Mouse (Mus musculus) heart, embryonic 14.5 days (tissue): ENCODE data around the gene Gm9112. TPM values are rescaled to one million over a fixed set of nuclear protein-coding genes. Genes with fewer than 3 reads are reported as not detected.
"Not testable (repeated sequence)": the region's sequence is repeated elsewhere in the genome, so short reads cannot be mapped to it uniquely, and the experiment has no call there.

Source experiments
- ATAC-seq: fragments of 200-750 bp; cut with Nextera tagmentation; 2 replicates; pipeline ENCODE4 v1.8.0; 2017; ENCODE audit warnings: low read depth, moderate TSS enrichment; ENCODE audit not compliant: insufficient number of reproducible peaks, insufficient read depth, low FRiP score
- H3K27ac ChIP-seq, 2 experiments: fragments of 200-500 bp in 1 of 2; fragments of 300-500 bp in 1 of 2; sonication (generic) in 1 of 2; replicated peaks in 1 of 2; 2 replicates each; pipeline ENCODE4 v1.5.1; 2012 to 2014; ENCODE audit warnings: low read depth in 2 of 2, low read length in 2 of 2, control low read depth in 1 of 2, mild to moderate bottlenecking in 1 of 2, mixed read lengths in 1 of 2; ENCODE audit not compliant: control insufficient read depth in 1 of 2, insufficient read depth in 1 of 2
- H3K27me3 ChIP-seq: fragments of 300-500 bp; sonication (generic); 2 replicates; pipeline ENCODE4 v1.6.1; 2014; ENCODE audit warnings: mild to moderate bottlenecking, low read length, control low read depth; ENCODE audit not compliant: control insufficient read depth, insufficient read depth
- H3K36me3 ChIP-seq: fragments of 300-500 bp; sonication (generic); 2 replicates; pipeline ENCODE4 v1.6.1; 2014; ENCODE audit warnings: mild to moderate bottlenecking, control low read depth, low read length, mixed read lengths; ENCODE audit not compliant: control insufficient read depth, insufficient read depth
- H3K4me1 ChIP-seq, 2 experiments: fragments of 200-500 bp in 1 of 2; fragments of 300-500 bp in 1 of 2; sonication (generic) in 1 of 2; 2 replicates each; pipeline ENCODE4 v1.6.1; 2012 to 2014; ENCODE audit warnings: low read length in 2 of 2, control low read depth in 1 of 2, mixed read lengths in 1 of 2; ENCODE audit not compliant: control insufficient read depth in 2 of 2, insufficient read depth in 2 of 2
- H3K4me2 ChIP-seq: fragments of 300-500 bp; sonication (generic); 2 replicates; pipeline ENCODE4 v1.6.1; 2014; ENCODE audit warnings: mild to moderate bottlenecking, low read length
- H3K4me3 ChIP-seq, 2 experiments: fragments of 200-500 bp in 1 of 2; fragments of 300-500 bp in 1 of 2; sonication (generic) in 1 of 2; 2 replicates each; pipeline ENCODE4 v1.5.1; 2012 to 2014; ENCODE audit warnings: low read length in 2 of 2, mild to moderate bottlenecking in 2 of 2, control low read depth in 1 of 2, low read depth in 1 of 2, moderate library complexity in 1 of 2; ENCODE audit not compliant: control insufficient read depth in 1 of 2, insufficient read depth in 1 of 2
- H3K9ac ChIP-seq: fragments of 300-500 bp; sonication (generic); 2 replicates; pipeline ENCODE4 v1.6.1; 2014; ENCODE audit warnings: mild to moderate bottlenecking, low read length
- H3K9me3 ChIP-seq: fragments of 300-500 bp; sonication (generic); 2 replicates; pipeline ENCODE4 v1.6.1; 2016; ENCODE audit warnings: low read length, control low read depth; ENCODE audit not compliant: control insufficient read depth
- WGBS: fragments of 180-500 bp; shearing (Covaris S2); extraction: QIAGEN DNeasy Blood & Tissue Kit; methylation state at CpG from one replicate; pipeline ENCODE4 v1.1.7; 2014; 5-methylcytosine and 5-hydroxymethylcytosine counted together
- polyA plus RNA-seq: library from polyadenylated mRNA; unstranded; fragments of >200 nt; fragmentation: Nextera tagmentation; extraction: Ambion mirVana; gene quantifications from 2 replicates; pipeline ENCODE4 v1.2.1, GENCODE M21; 2014

The Gm9112 gene
- polyA plus RNA-seq = not detected in 2 replicates

GRCm38 (mm10) chrX:102707535-102707934 is at the start of gene Gm9112, which contains the start of gene Dmrtc1b:
TSS of gene Gm9112 (minus strand) at chrX:102707635.
TSS of gene Dmrtc1b (plus strand) at chrX:102707865.
- not testable (repeated sequence) for H3K9me3 ChIP-seq, ATAC-seq

DNA sequence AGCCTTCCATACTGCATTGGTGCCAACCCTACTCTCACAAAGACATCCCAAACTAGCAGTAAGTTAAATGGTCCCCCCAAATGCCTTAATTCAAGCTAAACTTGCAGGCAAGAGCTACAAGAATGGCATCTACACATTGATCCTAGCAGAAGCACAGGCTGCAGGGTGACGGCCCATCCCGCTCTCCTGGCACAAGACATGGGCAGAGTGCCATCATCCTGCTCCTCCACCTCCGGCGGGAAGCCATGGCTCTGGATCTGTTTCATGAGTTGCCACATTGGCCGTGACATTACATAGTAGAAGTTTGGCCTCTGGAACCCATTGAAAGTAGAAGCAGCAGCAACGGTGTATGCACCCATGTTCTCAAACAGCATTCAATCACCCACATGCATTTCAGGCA is 16.8 kb upstream of the Gm9112 start:
- H3K36me3 ChIP-seq, ATAC-seq, H3K9me3 ChIP-seq, H3K4me2 ChIP-seq, H3K4me3 ChIP-seq, H3K27ac ChIP-seq, H3K27me3 ChIP-seq, H3K9ac ChIP-seq, H3K4me1 ChIP-seq: not testable (repeated sequence)
- 84% methylated on average over 6 of the region's 6 CpGs for WGBS

More at GRCm38 (mm10) chrX:102707535-102707934, at the start of gene Gm9112, which contains the start of gene Dmrtc1b:
- H3K27ac ChIP-seq, H3K4me2 ChIP-seq, H3K4me3 ChIP-seq, H3K4me1 ChIP-seq, H3K27me3 ChIP-seq, H3K9ac ChIP-seq, H3K36me3 ChIP-seq: not testable (repeated sequence)
- WGBS = 81% methylated on average over 7 of the region's 10 CpGs

DNA sequence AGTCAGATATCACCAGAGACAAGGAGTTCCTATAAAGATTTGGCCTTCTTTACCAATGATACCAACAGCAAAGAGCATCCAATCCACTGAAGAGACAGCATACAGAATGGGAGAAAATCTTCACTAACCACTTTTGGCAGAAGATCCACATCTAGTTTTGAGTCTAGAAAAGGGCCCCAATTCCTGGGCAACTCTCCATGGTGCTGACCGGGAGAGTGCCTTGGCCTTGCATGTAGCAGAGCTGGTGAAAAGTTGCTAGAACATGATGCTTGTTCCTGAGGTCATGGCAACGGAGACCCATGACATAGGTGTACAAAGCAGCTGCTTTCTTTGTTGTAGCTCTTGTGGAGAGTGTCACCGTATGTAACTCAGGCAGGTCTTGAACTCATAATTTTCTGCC is 6.8 kb downstream of the Gm9112 start:
- H3K4me1 ChIP-seq, H3K27ac ChIP-seq, H3K4me3 ChIP-seq, H3K27me3 ChIP-seq, H3K9ac ChIP-seq, H3K4me2 ChIP-seq, H3K9me3 ChIP-seq, ATAC-seq, H3K36me3 ChIP-seq: not testable (repeated sequence)
- WGBS = 59% methylated on average over 3 of the region's 3 CpGs

DNA sequence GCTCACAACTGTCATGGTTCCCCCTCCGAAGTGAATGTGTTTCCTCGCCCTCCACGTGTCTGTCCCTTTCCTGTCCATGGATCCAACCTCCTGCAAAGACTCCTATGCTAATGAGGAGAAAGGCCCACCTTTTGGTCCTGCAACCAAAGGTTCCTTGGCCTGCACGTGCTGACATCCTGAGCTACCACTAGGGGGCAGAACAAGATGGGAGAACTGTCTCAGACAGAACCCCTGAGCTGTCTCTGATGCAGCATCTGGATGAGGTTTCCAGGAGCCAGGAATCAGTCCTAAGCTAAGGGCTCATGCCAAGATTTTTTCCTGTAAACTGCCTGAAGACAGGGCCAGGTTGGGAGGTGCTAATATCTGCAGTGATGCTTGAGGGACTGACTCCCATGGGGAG is 18.2 kb downstream of the Gm9112 start:
- not testable (repeated sequence) for H3K27me3 ChIP-seq, H3K4me3 ChIP-seq, H3K4me1 ChIP-seq, H3K4me2 ChIP-seq, H3K36me3 ChIP-seq, H3K9ac ChIP-seq, H3K9me3 ChIP-seq, ATAC-seq, H3K27ac ChIP-seq
- 19% methylated on average over 4 of the region's 4 CpGs for WGBS

GRCm38 (mm10) chrX:102686872-102687271 is 20.6 kb downstream of the Gm9112 start, which contains the start of gene Gm3880:
TSS of gene Gm3880 (minus strand) at chrX:102686972.
- H3K4me1 ChIP-seq, H3K36me3 ChIP-seq, H3K9ac ChIP-seq, H3K27me3 ChIP-seq, H3K4me2 ChIP-seq, H3K4me3 ChIP-seq, H3K27ac ChIP-seq, H3K9me3 ChIP-seq, ATAC-seq: not testable (repeated sequence)
- 79% methylated on average over 5 of the region's 5 CpGs for WGBS

GRCm38 (mm10) chrX:102684706-102685105 is 22.7 kb downstream of the Gm9112 start:
- H3K36me3 ChIP-seq, H3K27ac ChIP-seq, H3K9me3 ChIP-seq, H3K4me1 ChIP-seq, ATAC-seq, H3K4me3 ChIP-seq, H3K27me3 ChIP-seq, H3K9ac ChIP-seq, H3K4me2 ChIP-seq: not testable (repeated sequence)
- WGBS = 55% methylated on average over 3 of the region's 3 CpGs

- no peak for ATAC-seq
- no peaks in the 10 kb centered on the region for H3K4me1 ChIP-seq
- H3K4me3 ChIP-seq = no peak overlapping the region
- 73% methylated on average over 2 of the region's 2 CpGs for WGBS
- no peak overlapping the region for H3K4me2 ChIP-seq
- no peaks in the 10 kb centered on the region for H3K27me3 ChIP-seq
- H3K9ac ChIP-seq = no peak overlapping the region
- no peaks in the 10 kb centered on the region for H3K9me3 ChIP-seq
- no peak overlapping the region for H3K27ac ChIP-seq
- H3K36me3 ChIP-seq = no peaks in the 10 kb centered on the region
Observed at GRCm38 (mm10) chrX:102666641-102667040, 40.8 kb downstream of the Gm9112 start.

DNA sequence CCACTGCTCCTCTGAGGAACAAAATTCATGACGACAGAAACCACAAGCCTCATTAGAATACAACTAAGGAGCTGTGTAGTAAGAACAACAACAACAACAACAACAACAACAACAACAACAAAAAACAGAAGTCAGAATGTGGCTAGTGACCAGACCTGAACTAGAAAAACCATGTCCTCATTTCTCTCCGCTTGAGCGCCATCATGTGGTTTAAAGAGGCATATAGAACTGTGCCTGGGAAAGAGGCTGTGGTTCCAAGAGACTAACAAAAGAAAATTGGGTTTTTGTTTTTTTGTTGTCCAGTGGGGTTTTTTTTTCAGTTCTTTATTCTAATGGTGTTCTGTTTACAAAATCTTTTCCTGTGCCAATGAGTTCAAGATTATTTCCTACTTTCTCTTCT is 46.7 kb downstream of the Gm9112 start:
- ATAC-seq = no peak
- H3K4me1 ChIP-seq = no peaks in the 10 kb centered on the region
- H3K4me3 ChIP-seq = no peak overlapping the region
- no peaks in the 10 kb centered on the region for H3K36me3 ChIP-seq
- H3K4me2 ChIP-seq = no peak overlapping the region
- H3K27ac ChIP-seq = no peak overlapping the region
- WGBS = 23% methylated on average over 3 of the region's 3 CpGs
- no peaks in the 10 kb centered on the region for H3K9me3 ChIP-seq
- no peaks in the 10 kb centered on the region for H3K27me3 ChIP-seq
- no peak overlapping the region for H3K9ac ChIP-seq
